Mouse (Mus musculus) erythroblast, embryonic 14.5 days (primary cell): ENCODE results near the gene Atp9a. TPM values are rescaled to one million over a fixed set of nuclear protein-coding genes. Genes with fewer than 3 reads are reported as not detected.

Experiments used
- H3K27me3 ChIP-seq: 2 replicates; pipeline ENCODE4 v1.6.1; 2012; ENCODE audit warnings: inconsistent platforms; ENCODE audit not compliant: control insufficient read depth
- H3K36me3 ChIP-seq: 2 replicates; pipeline ENCODE4 v1.6.1; 2012; ENCODE audit warnings: mild to moderate bottlenecking, inconsistent platforms; ENCODE audit not compliant: control insufficient read depth
- H3K4me1 ChIP-seq: 2 replicates; pipeline ENCODE4 v1.6.1; 2012; ENCODE audit warnings: inconsistent platforms; ENCODE audit not compliant: control insufficient read depth
- H3K4me3 ChIP-seq: replicated peaks from 2 replicates; pipeline ENCODE3; 2012; ENCODE audit warnings: moderate library complexity, mild to moderate bottlenecking, inconsistent platforms
- H3K9me3 ChIP-seq: 2 replicates; pipeline ENCODE4 v1.6.1; 2012; ENCODE audit warnings: low read length, inconsistent platforms, mixed read lengths; ENCODE audit not compliant: control insufficient read depth
- GATA1 ChIP-seq: IDR thresholded peaks from 2 replicates; pipeline ENCODE4 v1.6.1; 2012; ENCODE audit warnings: low read length, inconsistent platforms, mixed read lengths
- TAL1 ChIP-seq: IDR thresholded peaks from 3 replicates; pipeline ENCODE4 v1.6.1; 2012; ENCODE audit warnings: low read length, inconsistent platforms, mixed read lengths
- polyA plus RNA-seq: library from polyadenylated mRNA; stranded (reverse); fragments of >175 nt; gene quantifications from 2 replicates; pipeline ENCODE4 v1.2.3, GENCODE M21; 2012

Atp9a gene
- polyA plus RNA-seq, 1 experiment: 0.03 TPM

- Histone ChIP-seq H3K4me3 (no peak overlapping the region), H3K36me3 (no peaks in the 10 kb centered on the region), H3K4me1 (no peaks in the 10 kb centered on the region), H3K9me3 (no peaks in the 10 kb centered on the region), H3K27me3 (no peaks in the 10 kb centered on the region)
- TF ChIP-seq TAL1 (no peak), GATA1 (no peak)
Observed at GRCm38 (mm10) chr2:168660344-168660743, 81.9 kb downstream of the Atp9a start.

DNA sequence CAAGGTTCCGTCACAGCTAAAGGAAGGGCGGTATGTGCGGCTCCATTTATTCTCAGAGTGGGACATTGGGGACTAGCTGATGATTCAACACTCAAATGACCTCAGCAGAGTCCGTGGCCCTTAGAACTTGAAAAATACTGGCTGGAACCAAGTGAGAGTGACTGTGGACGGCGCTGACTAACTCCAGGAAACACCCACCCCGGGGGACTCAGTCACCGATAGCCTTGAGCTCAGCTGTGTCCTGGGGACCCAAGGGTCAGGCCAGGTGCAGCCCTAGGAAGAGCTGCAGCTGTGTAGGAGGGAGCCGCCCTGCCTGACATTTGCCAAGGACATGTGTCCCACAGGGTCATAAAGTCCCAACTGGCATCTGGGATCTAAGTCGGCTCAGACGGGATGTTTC is 83.7 kb downstream of the Atp9a start:
- H3K9me3 ChIP-seq: no peaks in the 10 kb centered on the region
- no peaks in the 10 kb centered on the region for H3K27me3 ChIP-seq
- TF ChIP-seq TAL1 (no peak), GATA1 (no peak)

GRCm38 (mm10) chr2:168656569-168657308 is 85.5 kb downstream of the Atp9a start:
- Histone ChIP-seq H3K36me3 (no peaks in the 10 kb centered on the region), H3K4me3 (no peak overlapping the region), H3K9me3 (no peaks in the 10 kb centered on the region), H3K27me3 (no peaks in the 10 kb centered on the region), H3K4me1 (no peaks in the 10 kb centered on the region)
- TF ChIP-seq TAL1: no peak
- no peak for TF ChIP-seq GATA1

More for the DNA sequence above, 83.7 kb downstream of the Atp9a start:
- no peak overlapping the region for H3K4me3 ChIP-seq
- no peaks in the 10 kb centered on the region for H3K4me1 ChIP-seq
- no peaks in the 10 kb centered on the region for H3K36me3 ChIP-seq

GRCm38 (mm10) chr2:168654983-168655669 is 87.1 kb downstream of the Atp9a start:
- Histone ChIP-seq H3K4me3 (no peak overlapping the region), H3K9me3 (no peaks in the 10 kb centered on the region), H3K27me3 (no peaks in the 10 kb centered on the region), H3K36me3 (no peaks in the 10 kb centered on the region), H3K4me1 (no peaks in the 10 kb centered on the region)
- TF ChIP-seq TAL1 (no peak), GATA1 (no peak)

DNA sequence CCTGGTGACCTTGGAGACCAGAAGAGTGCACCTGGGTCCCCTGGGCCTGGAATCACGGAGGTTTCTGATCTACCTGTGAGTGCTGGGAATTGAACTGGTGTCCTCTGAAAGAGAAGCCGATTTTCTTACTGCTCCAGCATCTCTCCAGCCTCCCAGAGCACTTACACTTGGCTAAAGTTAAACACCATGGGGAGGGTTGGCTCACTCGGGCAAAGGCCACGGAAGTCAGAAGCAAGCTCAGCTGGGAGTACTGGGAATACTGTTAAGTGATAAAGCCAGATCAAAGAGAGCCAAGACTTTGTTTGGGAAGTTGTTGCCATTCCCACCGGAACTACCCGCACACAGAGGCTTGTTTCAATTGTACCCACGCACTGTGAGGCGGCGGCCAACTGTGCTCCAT is 87.7 kb downstream of the Atp9a start:
- Histone ChIP-seq H3K27me3 (no peaks in the 10 kb centered on the region), H3K9me3 (no peaks in the 10 kb centered on the region), H3K36me3 (no peaks in the 10 kb centered on the region), H3K4me3 (no peak overlapping the region), H3K4me1 (no peaks in the 10 kb centered on the region)
- TF ChIP-seq TAL1 (no peak), GATA1 (no peak)

DNA sequence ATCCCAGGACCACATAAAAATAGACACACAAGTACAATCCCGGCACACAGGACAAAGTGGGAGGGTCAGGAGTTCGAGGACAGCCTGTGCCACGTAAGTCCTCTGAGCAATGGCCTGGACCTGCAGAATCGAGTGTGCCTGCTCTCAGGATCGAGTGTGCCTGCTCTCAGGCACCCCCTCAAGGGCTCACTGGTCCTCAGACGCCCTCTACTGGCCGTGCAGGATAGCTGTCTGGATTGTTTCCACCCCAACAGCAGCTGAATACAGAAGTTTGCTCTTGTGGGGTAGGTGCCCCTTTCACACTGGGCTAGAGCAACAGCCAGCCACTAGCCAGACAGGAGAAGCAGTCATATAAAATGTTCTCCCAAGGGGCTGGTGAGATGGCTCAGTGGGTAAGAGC is 90.5 kb downstream of the Atp9a start:
- Histone ChIP-seq H3K27me3 (no peaks in the 10 kb centered on the region), H3K4me1 (no peaks in the 10 kb centered on the region), H3K36me3 (no peaks in the 10 kb centered on the region; the same call in 1 of the 2 replicates), H3K4me3 (no peak overlapping the region), H3K9me3 (no peaks in the 10 kb centered on the region)
- TF ChIP-seq GATA1 (no peak), TAL1 (no peak)

DNA sequence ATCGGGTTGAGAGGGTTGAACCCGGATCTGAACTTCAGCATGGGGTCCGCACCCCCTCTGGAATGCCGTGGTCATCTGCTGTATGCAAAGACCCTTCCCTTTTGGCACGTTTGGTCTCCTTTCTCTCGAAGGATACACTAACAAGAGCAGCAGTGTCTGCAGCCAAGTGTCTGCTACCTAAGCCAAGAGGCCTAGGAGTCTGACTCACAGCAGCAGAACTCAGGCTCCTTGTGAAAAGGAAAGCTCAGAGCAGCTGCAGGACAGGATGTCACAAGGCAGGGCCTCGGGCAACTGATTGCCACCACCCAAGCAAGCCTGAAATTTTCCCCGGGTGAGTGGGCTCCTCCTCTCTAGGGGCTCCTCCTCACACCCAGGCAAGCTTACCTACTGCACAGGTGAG is 94.0 kb downstream of the Atp9a start:
- Histone ChIP-seq H3K9me3 (no peaks in the 10 kb centered on the region), H3K36me3 (no peaks in the 10 kb centered on the region; the same call in 1 of the 2 replicates), H3K27me3 (no peaks in the 10 kb centered on the region), H3K4me3 (no peak overlapping the region), H3K4me1 (no peaks in the 10 kb centered on the region)
- no peak for TF ChIP-seq TAL1
- TF ChIP-seq GATA1: no peak

- no peak for TF ChIP-seq GATA1
- no peak for TF ChIP-seq TAL1
- no peak overlapping the region for H3K4me3 ChIP-seq
- H3K27me3 ChIP-seq: no peaks in the 10 kb centered on the region
- H3K4me1 ChIP-seq: no peaks in the 10 kb centered on the region
- no peaks in the 10 kb centered on the region for H3K9me3 ChIP-seq
- H3K36me3 ChIP-seq: no peaks in the 10 kb centered on the region; the same call in 1 of the 2 replicates
Observed at GRCm38 (mm10) chr2:168644855-168645254, 97.4 kb downstream of the Atp9a start.

- Histone ChIP-seq H3K27me3 (no peaks in the 10 kb centered on the region), H3K9me3 (no peaks in the 10 kb centered on the region), H3K36me3 (no peaks in the 10 kb centered on the region; the same call in 1 of the 2 replicates), H3K4me1 (no peaks in the 10 kb centered on the region), H3K4me3 (no peak overlapping the region)
- TF ChIP-seq GATA1 (no peak), TAL1 (no peak)
Observed at GRCm38 (mm10) chr2:168643524-168644177, 98.6 kb downstream of the Atp9a start.
